Mouse (Mus musculus): ENCODE data around the gene St3gal6. TPM values are rescaled to one million over a fixed set of nuclear protein-coding genes. Genes with fewer than 3 reads are reported as not detected.

The St3gal6 gene
- polyA plus RNA-seq, 1 experiment from 2014 or later, result 6.7 TPM

DNA sequence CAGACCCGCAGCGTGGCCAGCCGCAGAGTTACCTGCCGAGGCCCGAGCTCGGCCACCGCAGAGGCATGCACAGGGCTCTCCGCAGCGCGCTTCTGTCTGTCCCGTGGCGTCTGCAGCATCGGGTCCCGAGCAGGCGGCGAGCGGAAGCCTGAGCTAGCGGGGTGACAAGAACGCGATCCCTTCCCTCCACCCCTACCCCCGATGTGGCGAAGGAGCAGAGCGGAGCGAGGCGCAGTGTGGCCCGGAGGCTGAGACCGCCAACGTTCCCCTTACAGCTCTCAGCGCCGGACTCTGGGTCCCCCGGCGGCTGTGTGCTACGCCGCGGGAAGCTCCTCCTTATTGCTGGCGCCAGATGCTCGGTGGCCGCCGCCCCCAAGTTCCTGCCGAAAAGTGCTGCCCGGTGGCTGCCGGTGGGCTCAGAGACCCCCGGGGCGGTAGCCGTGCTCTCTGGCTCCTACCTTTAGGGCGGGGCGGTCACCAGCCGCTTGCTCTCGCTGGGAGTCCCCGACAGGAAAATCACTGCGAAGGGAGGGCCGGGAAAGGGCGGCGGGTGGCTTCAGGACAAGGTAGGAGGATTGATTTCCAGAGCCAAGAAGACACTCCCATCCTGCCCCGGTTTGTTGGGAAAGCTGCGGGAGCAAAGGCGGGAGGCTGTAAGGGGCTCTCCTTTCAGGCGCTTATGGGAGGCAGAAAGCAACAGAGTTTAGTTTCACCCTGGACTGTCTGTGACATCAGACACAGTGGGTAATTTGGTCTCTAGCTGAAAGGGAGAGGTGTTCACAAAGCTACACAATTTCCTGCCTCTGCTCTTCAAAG is 791 bp downstream of the St3gal6 start:
- Histone ChIP-seq H3K9me3 (ENCODE audit: control insufficient read depth, low read length) (no peaks in the 10 kb centered on the region), H3K4me1 (replicated peaks; ENCODE audit: control insufficient read depth, insufficient read depth, low read length) (peaks cover 7% of the 10 kb centered on the region), H3K27ac (ENCODE audit: low read length) (no peak overlapping the region), H3K27me3 (replicated peaks; ENCODE audit: control insufficient read depth, insufficient read depth, low read length) (no peaks in the 10 kb centered on the region; the same call in 1 of the 2 replicates), H3K4me3 (replicated peaks; ENCODE audit: low read length) (peak overlapping the region; percentile 73), H3K9ac (replicated peaks; ENCODE audit: low read depth, low read length) (peak overlapping the region; percentile 62), H3K36me3 (ENCODE audit: control insufficient read depth, insufficient read depth) (no peaks in the 10 kb centered on the region), H3K4me2 (ENCODE audit: low read length) (peak overlapping the region; percentile 88)
- WGBS, result under 1% methylated on average over 58 of the region's 58 CpGs
- peak; percentile 93 for ATAC-seq

DNA sequence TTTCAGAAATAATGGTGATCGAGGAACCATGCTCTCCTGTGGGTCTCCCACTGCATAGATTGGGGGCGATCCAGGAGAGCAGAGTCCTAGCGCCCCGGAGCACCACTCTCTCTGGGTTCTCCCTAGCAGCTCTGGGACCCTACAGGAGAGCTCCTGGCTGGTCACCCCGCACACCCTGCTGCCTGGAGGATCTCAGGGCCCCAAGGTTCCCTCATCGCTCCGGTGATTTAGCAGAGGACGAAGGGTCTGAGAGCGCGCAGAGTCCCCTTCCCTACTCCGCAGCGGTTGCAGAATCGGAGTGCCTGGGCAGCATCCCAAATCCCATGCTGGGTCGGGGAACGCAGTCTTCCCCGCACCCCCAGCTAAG is 1.4 kb downstream of the St3gal6 start:
- H3K27me3 ChIP-seq (replicated peaks; ENCODE audit: control insufficient read depth, insufficient read depth, low read length), result no peaks in the 10 kb centered on the region; the same call in 1 of the 2 replicates
- no peak overlapping the region for H3K27ac ChIP-seq (ENCODE audit: low read length)
- under 1% methylated on average over 16 of the region's 16 CpGs for WGBS
- no peaks in the 10 kb centered on the region for H3K9me3 ChIP-seq (ENCODE audit: control insufficient read depth, low read length)
- peaks cover 7% of the 10 kb centered on the region for H3K4me1 ChIP-seq (replicated peaks; ENCODE audit: control insufficient read depth, insufficient read depth, low read length)
- H3K4me3 ChIP-seq (replicated peaks; ENCODE audit: low read length), result peak overlapping the region; percentile 73
- ATAC-seq, result peak; percentile 66
- peak overlapping the region; percentile 62 for H3K9ac ChIP-seq (replicated peaks; ENCODE audit: low read depth, low read length)
- no peaks in the 10 kb centered on the region for H3K36me3 ChIP-seq (ENCODE audit: control insufficient read depth, insufficient read depth)
- H3K4me2 ChIP-seq (ENCODE audit: low read length), result peak overlapping the region; percentile 88

DNA sequence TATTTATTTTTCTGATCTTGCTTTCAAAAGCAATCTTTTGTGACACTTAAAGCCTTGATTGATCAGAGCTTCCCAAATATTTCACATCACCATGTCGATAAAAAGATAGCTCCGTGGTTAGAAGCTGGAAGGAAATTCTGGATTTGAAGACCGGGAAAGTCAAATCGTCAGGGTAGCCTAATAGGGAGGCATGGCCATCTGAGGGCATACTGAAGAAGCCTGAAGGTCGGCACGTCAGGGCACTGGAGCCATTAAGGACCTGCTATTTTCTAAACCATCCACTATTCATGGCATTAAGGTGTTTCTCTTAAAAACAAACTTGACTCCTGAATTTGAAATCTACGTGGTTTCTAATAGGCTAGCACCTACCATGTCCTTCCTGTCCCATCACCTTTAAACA is 2.1 kb downstream of the St3gal6 start:
- Histone ChIP-seq H3K9ac (replicated peaks; ENCODE audit: low read depth, low read length) (no peak overlapping the region), H3K4me3 (replicated peaks; ENCODE audit: low read length) (peak overlapping the region; percentile 73), H3K4me1 (replicated peaks; ENCODE audit: control insufficient read depth, insufficient read depth, low read length) (peaks cover 7% of the 10 kb centered on the region), H3K27me3 (replicated peaks; ENCODE audit: control insufficient read depth, insufficient read depth, low read length) (no peaks in the 10 kb centered on the region; the same call in 1 of the 2 replicates), H3K36me3 (ENCODE audit: control insufficient read depth, insufficient read depth) (no peaks in the 10 kb centered on the region), H3K9me3 (ENCODE audit: control insufficient read depth, low read length) (no peaks in the 10 kb centered on the region), H3K4me2 (ENCODE audit: low read length) (peak overlapping the region; percentile 88; the same call in 1 of the 2 replicates), H3K27ac (ENCODE audit: low read length) (no peak overlapping the region)
- ATAC-seq, result no peak
- 47% methylated on average over 7 of the region's 7 CpGs for WGBS

DNA sequence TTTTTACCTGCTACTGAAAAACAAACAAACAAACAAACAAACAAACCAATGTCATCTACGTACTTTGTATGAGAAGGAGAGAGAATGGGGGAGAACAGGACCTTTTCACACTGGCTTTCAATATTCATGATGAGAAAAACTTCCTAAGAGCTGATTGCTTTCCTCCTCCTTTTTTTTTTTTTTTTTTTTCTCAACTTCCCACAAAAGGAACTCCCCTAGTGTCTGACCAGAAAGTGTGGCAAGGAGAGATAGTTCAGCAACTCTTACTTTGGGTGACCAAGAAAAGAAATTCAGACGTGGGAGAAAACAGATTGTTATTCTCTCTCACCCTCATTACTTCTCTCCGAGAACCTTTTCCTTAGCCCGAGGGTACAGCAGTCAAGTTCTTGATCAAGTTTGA is 2.9 kb downstream of the St3gal6 start:
- H3K4me3 ChIP-seq (replicated peaks; ENCODE audit: low read length), result no peak overlapping the region
- no peak overlapping the region for H3K27ac ChIP-seq (ENCODE audit: low read length)
- no peak overlapping the region for H3K4me2 ChIP-seq (ENCODE audit: low read length)
- no peaks in the 10 kb centered on the region; the same call in 1 of the 2 replicates for H3K27me3 ChIP-seq (replicated peaks; ENCODE audit: control insufficient read depth, insufficient read depth, low read length)
- no peak overlapping the region for H3K9ac ChIP-seq (replicated peaks; ENCODE audit: low read depth, low read length)
- no peaks in the 10 kb centered on the region for H3K36me3 ChIP-seq (ENCODE audit: control insufficient read depth, insufficient read depth)
- ATAC-seq, result no peak
- H3K9me3 ChIP-seq (ENCODE audit: control insufficient read depth, low read length), result no peaks in the 10 kb centered on the region
- H3K4me1 ChIP-seq (replicated peaks; ENCODE audit: control insufficient read depth, insufficient read depth, low read length), result peaks cover 7% of the 10 kb centered on the region
- 84% methylated on average over 4 of the region's 4 CpGs for WGBS

DNA sequence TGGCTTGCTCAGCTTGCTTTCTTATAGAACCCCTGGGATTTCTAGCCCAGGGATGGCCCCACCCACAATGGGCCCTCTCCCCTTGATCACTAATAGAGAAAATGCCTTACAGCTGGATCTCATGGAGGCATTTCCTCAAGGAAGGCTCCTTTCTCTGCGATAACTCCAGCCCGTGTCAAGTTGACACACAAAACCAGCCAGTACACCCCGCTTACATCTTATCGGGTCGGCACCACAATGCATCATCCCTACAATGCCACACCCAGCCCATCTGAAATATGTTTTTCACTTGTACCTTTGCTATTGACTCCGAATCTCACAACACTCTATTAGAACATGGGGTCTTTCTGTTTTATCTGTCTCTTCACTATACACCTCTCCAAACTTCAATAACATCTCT is 3.6 kb downstream of the St3gal6 start:
- no peak overlapping the region for H3K9ac ChIP-seq (replicated peaks; ENCODE audit: low read depth, low read length)
- no peak for ATAC-seq
- peaks cover 7% of the 10 kb centered on the region for H3K4me1 ChIP-seq (replicated peaks; ENCODE audit: control insufficient read depth, insufficient read depth, low read length)
- WGBS, result 95% methylated on average over 6 of the region's 6 CpGs
- no peaks in the 10 kb centered on the region; the same call in 1 of the 2 replicates for H3K27me3 ChIP-seq (replicated peaks; ENCODE audit: control insufficient read depth, insufficient read depth, low read length)
- H3K4me3 ChIP-seq (replicated peaks; ENCODE audit: low read length), result no peak overlapping the region
- H3K9me3 ChIP-seq (ENCODE audit: control insufficient read depth, low read length), result no peaks in the 10 kb centered on the region
- H3K4me2 ChIP-seq (ENCODE audit: low read length), result no peak overlapping the region
- H3K36me3 ChIP-seq (ENCODE audit: control insufficient read depth, insufficient read depth), result no peaks in the 10 kb centered on the region
- no peak overlapping the region for H3K27ac ChIP-seq (ENCODE audit: low read length)

DNA sequence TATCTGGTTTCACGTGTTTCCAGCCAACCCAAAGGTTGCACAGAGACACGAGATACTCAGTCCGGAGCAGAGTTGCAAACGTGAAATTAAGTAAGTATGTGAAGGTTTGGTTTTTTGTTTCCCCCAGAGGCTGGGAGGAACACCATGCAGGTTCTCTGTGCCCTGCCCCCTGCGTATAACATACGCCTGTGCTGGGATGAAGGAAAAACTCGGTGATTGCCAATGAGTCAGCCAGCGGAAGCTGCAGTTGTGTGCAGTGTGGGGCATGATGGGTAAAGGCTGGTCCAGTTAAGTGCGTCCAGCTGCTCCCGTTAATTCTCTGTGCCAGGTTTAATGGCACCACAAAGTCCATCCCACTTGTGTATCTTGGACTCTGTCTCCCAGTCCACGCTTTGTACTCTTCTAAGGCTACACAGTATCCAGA is 4.4 kb downstream of the St3gal6 start:
- H3K4me2 ChIP-seq (ENCODE audit: low read length), result no peak overlapping the region
- H3K4me3 ChIP-seq (replicated peaks; ENCODE audit: low read length), result no peak overlapping the region
- H3K9ac ChIP-seq (replicated peaks; ENCODE audit: low read depth, low read length), result no peak overlapping the region
- H3K27me3 ChIP-seq (replicated peaks; ENCODE audit: control insufficient read depth, insufficient read depth, low read length), result no peaks in the 10 kb centered on the region; the same call in 1 of the 2 replicates
- H3K27ac ChIP-seq (ENCODE audit: low read length), result no peak overlapping the region
- H3K9me3 ChIP-seq (ENCODE audit: control insufficient read depth, low read length), result no peaks in the 10 kb centered on the region
- 53% methylated on average over 11 of the region's 11 CpGs for WGBS
- no peaks in the 10 kb centered on the region for H3K36me3 ChIP-seq (ENCODE audit: control insufficient read depth, insufficient read depth)
- H3K4me1 ChIP-seq (replicated peaks; ENCODE audit: control insufficient read depth, insufficient read depth, low read length), result peaks cover 7% of the 10 kb centered on the region
- no peak for ATAC-seq

DNA sequence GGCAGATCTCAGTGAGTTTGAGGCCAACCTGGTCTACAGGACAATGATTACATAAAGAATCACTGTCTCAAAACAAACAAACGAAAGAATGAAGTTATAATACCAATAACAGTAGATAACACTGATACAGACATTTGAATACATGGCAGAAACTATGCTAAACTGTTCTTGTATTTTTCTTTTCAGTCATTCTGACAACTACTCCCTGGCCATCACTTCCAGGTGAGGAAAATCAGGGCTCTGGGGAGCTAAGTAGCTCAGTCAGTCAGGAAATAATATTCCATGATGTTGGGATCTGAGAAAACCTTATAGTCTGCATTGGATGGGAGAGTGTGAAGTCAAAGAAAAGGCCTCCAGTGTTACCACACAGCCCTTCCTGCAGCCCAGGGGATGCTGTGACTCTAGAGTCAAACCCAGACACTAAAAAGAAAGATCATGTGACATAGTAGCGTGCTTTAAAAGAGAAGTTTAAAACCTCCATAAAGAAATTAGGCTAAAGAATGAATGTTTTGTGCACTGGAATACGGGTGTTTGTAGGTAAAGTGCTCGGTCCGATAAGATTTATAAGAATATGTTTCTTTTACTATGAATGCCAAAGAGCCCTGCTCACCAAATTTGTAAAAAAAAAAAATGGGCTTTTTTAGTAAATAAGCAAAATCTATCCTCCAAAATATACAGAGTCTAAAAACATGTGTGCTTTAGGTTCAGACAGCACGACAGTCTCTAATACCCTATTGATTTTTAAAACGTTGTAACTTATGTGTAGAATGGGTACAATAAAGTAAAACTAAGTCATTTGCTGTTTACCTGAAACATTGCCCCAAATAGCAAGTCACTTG is 6.9 kb downstream of the St3gal6 start:
- Histone ChIP-seq H3K27ac (ENCODE audit: low read length) (no peak overlapping the region), H3K9ac (replicated peaks; ENCODE audit: low read depth, low read length) (no peak overlapping the region), H3K36me3 (ENCODE audit: control insufficient read depth, insufficient read depth) (no peaks in the 10 kb centered on the region), H3K9me3 (ENCODE audit: control insufficient read depth, low read length) (no peaks in the 10 kb centered on the region), H3K27me3 (replicated peaks; ENCODE audit: control insufficient read depth, insufficient read depth, low read length) (no peaks in the 10 kb centered on the region; the same call in 1 of the 2 replicates), H3K4me2 (ENCODE audit: low read length) (no peak overlapping the region), H3K4me1 (replicated peaks; ENCODE audit: control insufficient read depth, insufficient read depth, low read length) (peaks cover 4% of the 10 kb centered on the region), H3K4me3 (replicated peaks; ENCODE audit: low read length) (no peak overlapping the region)
- 92% methylated on average over 7 of the region's 7 CpGs for WGBS
- no peak for ATAC-seq

DNA sequence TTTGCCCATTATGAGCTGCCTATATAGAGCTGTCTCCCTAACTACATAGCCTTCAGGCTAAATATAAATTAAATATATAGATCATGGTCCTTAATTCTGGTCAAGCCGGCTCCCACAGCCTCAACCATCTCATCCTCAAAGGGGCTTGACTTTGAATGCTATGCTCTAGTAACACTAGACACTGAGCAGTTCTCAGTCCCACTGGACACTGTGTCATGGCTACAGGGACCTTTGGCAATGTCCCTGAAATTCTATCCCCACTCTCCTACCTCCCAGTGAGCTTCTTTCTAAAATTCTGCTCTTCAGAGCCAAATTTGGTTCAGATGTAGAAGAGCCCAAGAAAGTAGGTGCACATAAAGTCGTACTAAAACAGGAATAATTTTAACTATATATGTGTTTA is 7.9 kb downstream of the St3gal6 start:
- Histone ChIP-seq H3K4me1 (replicated peaks; ENCODE audit: control insufficient read depth, insufficient read depth, low read length) (peaks cover 3% of the 10 kb centered on the region; the same call in 1 of the 2 replicates), H3K9ac (replicated peaks; ENCODE audit: low read depth, low read length) (no peak overlapping the region), H3K4me3 (replicated peaks; ENCODE audit: low read length) (no peak overlapping the region), H3K9me3 (ENCODE audit: control insufficient read depth, low read length) (no peaks in the 10 kb centered on the region), H3K36me3 (ENCODE audit: control insufficient read depth, insufficient read depth) (no peaks in the 10 kb centered on the region), H3K27me3 (replicated peaks; ENCODE audit: control insufficient read depth, insufficient read depth, low read length) (no peaks in the 10 kb centered on the region), H3K27ac (ENCODE audit: low read length) (no peak overlapping the region), H3K4me2 (ENCODE audit: low read length) (no peak overlapping the region)
- whole genome bisulfite sequencing, result 93% methylated on average over 2 of the region's 2 CpGs
- ATAC-seq, result no peak

DNA sequence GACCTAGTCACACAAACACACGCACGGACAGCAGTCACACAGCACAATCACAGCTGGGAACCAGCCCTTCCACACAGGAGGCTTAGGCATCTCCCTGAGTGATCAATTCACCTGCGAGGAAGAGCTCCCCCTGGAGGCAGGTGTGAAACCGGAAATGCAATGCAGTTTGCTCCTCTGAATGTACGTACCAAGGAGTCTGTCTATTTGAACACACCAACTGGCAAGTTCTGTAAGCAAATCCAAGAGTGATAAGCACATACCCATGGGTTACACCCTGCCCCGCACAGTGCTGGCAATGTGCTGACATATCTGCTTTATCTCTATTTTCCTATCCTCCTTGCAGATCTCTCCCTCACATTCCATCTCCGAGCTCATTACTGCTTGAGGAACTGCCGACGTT is 9.5 kb downstream of the St3gal6 start:
- no peak for ATAC-seq
- no peak overlapping the region for H3K27ac ChIP-seq (ENCODE audit: low read length)
- no peaks in the 10 kb centered on the region for H3K27me3 ChIP-seq (replicated peaks; ENCODE audit: control insufficient read depth, insufficient read depth, low read length)
- H3K36me3 ChIP-seq (ENCODE audit: control insufficient read depth, insufficient read depth), result no peaks in the 10 kb centered on the region
- no peaks in the 10 kb centered on the region for H3K9me3 ChIP-seq (ENCODE audit: control insufficient read depth, low read length)
- peaks cover 3% of the 10 kb centered on the region; the same call in 1 of the 2 replicates for H3K4me1 ChIP-seq (replicated peaks; ENCODE audit: control insufficient read depth, insufficient read depth, low read length)
- H3K9ac ChIP-seq (replicated peaks; ENCODE audit: low read depth, low read length), result no peak overlapping the region
- no peak overlapping the region for H3K4me3 ChIP-seq (replicated peaks; ENCODE audit: low read length)
- no peak overlapping the region for H3K4me2 ChIP-seq (ENCODE audit: low read length)
- WGBS, result 89% methylated on average over 9 of the region's 9 CpGs
